In genomic region chr5:39076555-39077178, GRCm38 (mm10) we compare ENCODE assay signal across 8 mouse cellular contexts.
A peak's percentile ranks its signal among the peaks of the same experiment; 100 is the strongest.
DNase-seq lines count a peak whose midpoint lies in the region; ATAC-seq lines count a peak whose summit lies in the region.

No protein-coding gene starts in this region.

- no peak overlapping the region for H3K4me3 ChIP-seq in kidney, embryonic 16.5 days (ENCODE audit: low read length)
- no peak overlapping the region for H3K4me3 ChIP-seq in kidney, embryonic 14.5 days (ENCODE audit: low read length)
- no peak overlapping the region for H3K4me3 ChIP-seq in hindbrain, embryonic 14.5 days (replicated peaks; ENCODE audit: low read length)

- no peak overlapping the region for H3K9ac ChIP-seq in kidney, embryonic 16.5 days (replicated peaks; ENCODE audit: low read length)
- no peak overlapping the region for H3K9ac ChIP-seq in kidney, embryonic 14.5 days (ENCODE audit: low read depth, low read length)
- H3K9ac ChIP-seq in hindbrain, embryonic 14.5 days: no peak overlapping the region

- no peaks in the 10 kb centered on the region for H3K27me3 ChIP-seq in kidney, embryonic 16.5 days (ENCODE audit: insufficient read depth, low read length)
- no peaks in the 10 kb centered on the region for H3K27me3 ChIP-seq in kidney, embryonic 14.5 days (ENCODE audit: control insufficient read depth, insufficient read depth, low read length)
- H3K27me3 ChIP-seq in hindbrain, embryonic 14.5 days (ENCODE audit: control insufficient read depth, insufficient read depth, low read length): no peaks in the 10 kb centered on the region

- WGBS in kidney, embryonic 16.5 days: 40% methylated on average over 11 of the region's 11 CpGs
- WGBS in kidney, embryonic 14.5 days: 47% methylated on average over 11 of the region's 11 CpGs
- WGBS in hindbrain, embryonic 14.5 days: 43% methylated on average over 11 of the region's 11 CpGs

- intact Hi-C loops in heart, postnatal 25 days (cut with DNase I): no loop called here

- H3K9me3 ChIP-seq in kidney, embryonic 16.5 days (ENCODE audit: low read length): no peaks in the 10 kb centered on the region
- no peaks in the 10 kb centered on the region for H3K9me3 ChIP-seq in kidney, embryonic 14.5 days (ENCODE audit: control insufficient read depth, low read length)
- H3K9me3 ChIP-seq in hindbrain, embryonic 14.5 days (ENCODE audit: control insufficient read depth, low read length): peaks cover 6% of the 10 kb centered on the region; the same call in 1 of the 2 replicates

- peak; percentile 87 for ATAC-seq in kidney, embryonic 16.5 days (ENCODE audit: low FRiP score, low TSS enrichment)
- no peak for ATAC-seq in kidney, embryonic 14.5 days (ENCODE audit: low FRiP score, low TSS enrichment)
- peak; percentile 87 for ATAC-seq in hindbrain, embryonic 14.5 days (ENCODE audit: low FRiP score)

- no peak overlapping the region for H3K27ac ChIP-seq in kidney, embryonic 16.5 days (ENCODE audit: low read length)
- no peak overlapping the region for H3K27ac ChIP-seq in kidney, embryonic 14.5 days (ENCODE audit: low read depth, low read length)
- H3K27ac ChIP-seq in hindbrain, embryonic 14.5 days: no peak overlapping the region

- no peaks in the 10 kb centered on the region for H3K4me1 ChIP-seq in kidney, embryonic 16.5 days (ENCODE audit: insufficient read depth, low read length)
- no peaks in the 10 kb centered on the region for H3K4me1 ChIP-seq in kidney, embryonic 14.5 days (ENCODE audit: control insufficient read depth, insufficient read depth, low read length)
- H3K4me1 ChIP-seq in hindbrain, embryonic 14.5 days (replicated peaks; ENCODE audit: control insufficient read depth, insufficient read depth, low read length): no peaks in the 10 kb centered on the region

- DNase-seq in embryo, embryonic 10 days (ENCODE audit: low spot score): peak; percentile 17
- peak; percentile 40 for DNase-seq in hindbrain, embryonic 14.5 days (ENCODE audit: low spot score)
- DNase-seq in retina, postnatal 1 day: peak; percentile 88
- DNase-seq in gastrocnemius, postnatal 25 days: no peak
- no peak for DNase-seq in adrenal gland, postnatal 10 days
- DNase-seq in heart, postnatal 25 days (ENCODE audit: low spot score): no peak

- H3K4me2 ChIP-seq in kidney, embryonic 16.5 days (replicated peaks; ENCODE audit: low read depth, low read length): no peak overlapping the region
- no peak overlapping the region for H3K4me2 ChIP-seq in kidney, embryonic 14.5 days (replicated peaks; ENCODE audit: low read depth, low read length)
- H3K4me2 ChIP-seq in hindbrain, embryonic 14.5 days (replicated peaks): no peak overlapping the region

- H3K36me3 ChIP-seq in kidney, embryonic 16.5 days (ENCODE audit: insufficient read depth, low read length): no peaks in the 10 kb centered on the region
- H3K36me3 ChIP-seq in kidney, embryonic 14.5 days (ENCODE audit: control insufficient read depth, insufficient read depth, low read length): no peaks in the 10 kb centered on the region
- H3K36me3 ChIP-seq in hindbrain, embryonic 14.5 days (replicated peaks; ENCODE audit: control insufficient read depth, insufficient read depth): no peaks in the 10 kb centered on the region

Comparison
In these comparisons a context has a peak if more than half of its experiments do, and no peak if none do; other contexts are left out.
1. DNase-seq: peak in embryo, embryonic 10 days (single experiment), hindbrain, embryonic 14.5 days (single experiment) and retina, postnatal 1 day (single experiment); none in gastrocnemius, postnatal 25 days (single experiment), adrenal gland, postnatal 10 days (single experiment) and heart, postnatal 25 days (single experiment).